Mouse (Mus musculus) WW6 (cell line): ENCODE results near the gene Vmn1r2.
"Not testable (repeated sequence)": the region's sequence is repeated elsewhere in the genome, so short reads cannot be mapped to it uniquely, and the experiment has no call there.

Experiments used
- DNase-seq: peaks from one replicate; pipeline ENCODE4 v3.0.0-alpha.2; 2013; ENCODE audit warnings: low read depth, low spot score

Vmn1r2 gene

DNA sequence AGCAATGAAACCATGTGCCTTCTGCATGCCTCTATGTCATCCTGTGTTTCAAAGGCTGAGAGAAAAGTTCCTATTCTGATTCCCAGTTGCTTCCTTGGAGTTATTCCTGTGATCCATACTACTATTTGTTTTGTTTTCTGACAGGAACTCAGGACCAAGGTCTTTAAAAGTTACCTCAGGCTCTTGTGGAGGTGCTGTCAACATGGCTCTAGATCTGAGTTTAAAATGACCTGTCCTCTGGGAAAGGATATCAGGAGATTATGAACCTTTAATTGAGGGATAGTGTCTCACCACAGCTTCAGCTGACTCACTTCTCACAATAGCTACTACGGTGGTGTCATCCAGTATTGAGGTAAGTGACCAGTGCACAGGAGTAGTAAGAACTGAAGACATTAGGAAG is at the start of gene Vmn1r2:
Gene Vmn1r2 (plus strand): TSS at position 301 of the 400 bp plus-strand sequence.
- not testable (repeated sequence) for DNase-seq

DNA sequence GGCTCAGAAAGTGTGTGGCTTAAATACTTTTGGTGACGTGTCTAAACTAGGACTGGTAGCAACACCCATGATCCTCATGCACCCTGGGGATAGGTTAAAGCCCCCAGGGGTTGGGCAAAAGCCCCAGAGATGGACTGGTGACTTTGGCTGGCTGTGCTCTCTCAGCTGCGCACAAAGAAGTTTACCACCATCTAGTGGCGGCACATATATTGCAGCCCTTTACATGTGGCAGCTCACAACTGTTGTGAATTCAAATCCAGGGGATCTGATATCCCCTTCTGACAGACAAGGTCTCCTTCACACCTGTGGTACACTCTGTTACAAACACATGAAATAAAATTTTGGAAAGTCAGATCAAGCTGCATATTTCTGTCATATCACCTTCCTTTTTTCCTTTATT is 19.2 kb upstream of the Vmn1r2 start:
- DNase-seq, result not testable (repeated sequence)

DNA sequence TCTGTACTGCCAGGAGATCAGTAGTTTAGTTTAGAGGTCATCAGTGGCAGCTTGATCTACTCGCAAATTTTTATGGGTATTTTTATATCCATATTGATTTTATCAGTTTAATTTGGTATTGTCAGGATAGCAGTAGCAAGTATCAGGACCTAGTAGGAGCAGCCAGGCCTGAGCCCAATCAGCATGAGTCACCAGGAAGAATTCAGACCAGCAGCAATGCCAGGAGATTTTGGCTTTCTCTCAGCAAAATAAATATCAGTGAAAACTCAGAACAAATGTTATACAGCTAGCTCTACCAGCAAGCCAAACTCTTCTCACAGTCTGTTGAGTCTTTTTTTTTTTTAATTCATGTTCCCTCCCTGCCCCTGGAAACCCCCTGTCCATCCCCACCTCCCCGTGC is 13.8 kb upstream of the Vmn1r2 start:
- not testable (repeated sequence) for DNase-seq

DNA sequence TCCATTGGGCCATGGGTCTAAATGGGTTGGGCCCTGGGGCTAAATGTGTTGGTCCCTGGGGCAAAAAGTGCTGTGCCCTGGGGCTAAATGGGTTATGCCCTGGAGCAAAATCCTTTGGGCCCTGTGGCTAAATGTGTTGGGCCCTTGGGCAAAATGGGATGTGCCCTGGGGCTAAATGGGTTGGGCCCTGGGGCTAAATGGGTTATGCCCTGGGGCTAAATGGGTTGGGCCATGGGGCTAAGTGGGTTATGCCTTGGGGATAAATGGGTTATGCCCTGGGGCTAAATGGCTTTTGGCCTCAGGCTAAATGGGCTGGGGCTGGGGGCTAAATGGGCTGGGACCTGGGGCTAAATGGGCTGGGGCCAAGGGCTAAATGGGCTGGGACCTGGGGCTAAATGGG is 2.7 kb upstream of the Vmn1r2 start:
- not testable (repeated sequence) for DNase-seq

DNA sequence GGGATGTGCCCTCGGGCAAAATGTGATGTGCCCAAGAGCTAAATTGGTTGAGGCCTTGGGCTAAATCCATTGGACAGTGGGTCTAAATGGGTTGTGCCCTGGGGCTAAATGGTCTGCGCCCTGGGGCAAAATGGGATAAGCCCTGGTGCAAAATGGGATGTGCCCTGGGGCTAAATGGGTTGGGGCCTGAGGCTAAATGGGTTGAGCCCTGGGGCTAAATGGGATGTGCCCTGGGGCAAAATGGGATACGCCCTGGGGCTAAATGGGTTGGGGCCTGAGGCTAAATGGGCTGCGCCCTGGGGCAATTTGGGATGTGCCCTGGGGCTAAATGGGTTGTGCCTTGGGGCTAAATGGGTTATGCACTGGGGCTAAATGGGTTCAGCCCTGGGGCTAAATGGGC is 2.1 kb upstream of the Vmn1r2 start:
- DNase-seq, result no peak

DNA sequence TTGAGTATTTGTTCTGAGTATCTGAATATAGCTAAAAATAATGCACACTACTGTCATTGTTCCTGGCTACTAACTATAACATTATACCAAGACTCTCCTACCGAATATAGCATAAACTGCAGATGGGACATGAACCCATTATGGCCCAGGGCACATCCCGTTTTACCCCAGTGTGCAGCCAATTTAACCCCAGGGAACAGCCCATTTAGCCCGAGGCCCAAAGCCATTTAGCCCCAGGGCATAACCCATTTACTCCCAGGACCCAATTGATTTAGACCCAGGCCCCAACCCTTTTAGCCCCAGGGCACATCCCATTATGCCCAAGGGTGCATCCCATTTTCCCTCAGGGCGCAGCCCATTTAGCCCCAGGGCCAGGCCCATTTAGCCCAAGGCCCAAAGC is 7.5 kb downstream of the Vmn1r2 start:
- DNase-seq, result not testable (repeated sequence)

DNA sequence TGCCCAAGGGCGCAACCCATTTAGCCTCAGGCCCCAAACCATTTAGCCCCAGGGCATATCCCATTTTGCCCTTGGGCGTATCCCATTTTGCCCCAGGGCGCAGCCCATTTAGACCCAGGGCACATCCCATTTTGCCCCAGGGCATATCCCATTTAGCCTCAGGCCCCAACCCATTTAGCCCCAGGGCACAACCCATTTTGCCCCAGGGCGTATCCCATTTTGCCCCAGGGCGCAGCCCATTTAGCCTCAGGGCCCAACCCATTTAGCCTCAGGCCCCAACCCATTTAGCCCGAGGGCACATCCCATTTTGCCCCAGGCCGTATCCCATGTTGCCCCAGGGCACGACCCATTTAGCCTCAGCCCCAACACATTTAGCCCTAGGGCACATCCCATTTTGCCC is 8.6 kb downstream of the Vmn1r2 start:
- not testable (repeated sequence) for DNase-seq

DNA sequence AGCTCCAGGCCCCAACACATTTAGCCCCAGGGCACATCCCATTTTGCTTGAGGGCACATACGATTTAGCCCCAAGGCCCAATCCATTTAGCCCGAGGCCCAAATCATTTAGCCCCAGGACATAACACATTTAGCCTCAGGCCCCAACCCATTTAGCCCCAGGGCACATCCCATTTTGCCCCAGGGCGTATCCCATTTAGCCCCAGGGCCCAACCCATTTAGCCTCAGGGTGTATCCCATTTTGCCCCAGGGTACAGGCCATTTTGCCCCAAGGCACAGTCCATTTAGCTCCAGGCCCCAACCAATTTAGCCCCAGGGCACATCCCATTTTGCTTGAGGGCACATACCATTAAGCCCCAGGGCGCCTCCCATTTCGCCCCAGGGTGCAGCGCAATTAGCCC is 9.1 kb downstream of the Vmn1r2 start:
- not testable (repeated sequence) for DNase-seq

DNA sequence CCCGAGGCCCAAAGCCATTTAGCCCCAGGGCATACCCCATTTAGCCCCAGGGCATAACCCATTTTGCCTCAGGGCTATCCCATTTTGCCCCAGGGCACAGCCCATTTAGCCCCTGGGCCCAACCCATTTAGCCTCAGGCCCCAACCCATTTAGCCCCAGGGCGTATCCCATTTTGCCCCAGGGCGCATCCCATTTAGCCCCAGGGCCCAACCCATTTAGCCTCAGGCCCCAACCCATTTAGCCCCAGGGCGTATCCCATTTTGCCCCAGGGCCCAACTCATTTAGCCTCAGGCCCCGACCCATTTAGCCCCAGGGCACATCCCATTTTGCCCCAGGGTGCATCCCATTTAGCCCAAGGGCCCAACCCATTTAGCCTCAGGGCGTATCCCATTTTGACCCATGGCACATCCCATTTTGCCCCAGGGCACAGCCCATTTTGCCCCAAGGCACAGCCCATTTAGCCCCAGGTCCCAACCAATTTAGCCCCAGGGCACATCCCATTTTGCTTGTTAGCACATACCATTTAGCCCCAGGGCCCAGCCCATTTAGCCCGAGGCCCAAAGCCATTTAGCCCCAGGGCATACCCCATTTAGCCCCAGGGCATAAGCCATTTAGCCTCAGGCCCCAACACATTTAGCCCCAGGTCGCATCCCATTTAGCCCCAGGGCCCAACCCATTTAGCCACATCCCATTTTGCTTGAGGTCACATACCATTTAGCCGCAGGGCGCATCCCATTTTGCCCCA is 9.8 kb downstream of the Vmn1r2 start:
- DNase-seq, result not testable (repeated sequence)

DNA sequence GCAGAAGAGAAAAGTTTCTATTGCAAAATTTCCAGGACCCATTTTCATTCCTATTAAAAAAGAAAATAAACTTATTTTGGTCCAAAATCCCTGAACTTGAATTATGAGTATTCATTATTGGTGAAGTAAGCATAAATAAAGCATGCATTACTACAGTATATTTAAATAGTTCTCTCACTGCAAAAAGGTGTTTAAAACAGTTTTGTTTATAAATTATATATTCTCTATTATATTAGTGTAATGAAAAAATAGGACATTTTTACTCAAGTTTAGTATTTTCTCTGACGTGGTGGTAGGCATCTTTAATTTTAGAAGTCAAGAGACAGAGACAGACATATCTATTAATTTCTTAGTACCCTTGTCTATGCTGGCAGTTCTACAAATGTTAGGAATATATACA is 18.1 kb downstream of the Vmn1r2 start, which contains the start of gene Vmn1r3:
Gene Vmn1r3 (minus strand): TSS at position 101 of the 400 bp plus-strand sequence.
- DNase-seq, result not testable (repeated sequence)

DNA sequence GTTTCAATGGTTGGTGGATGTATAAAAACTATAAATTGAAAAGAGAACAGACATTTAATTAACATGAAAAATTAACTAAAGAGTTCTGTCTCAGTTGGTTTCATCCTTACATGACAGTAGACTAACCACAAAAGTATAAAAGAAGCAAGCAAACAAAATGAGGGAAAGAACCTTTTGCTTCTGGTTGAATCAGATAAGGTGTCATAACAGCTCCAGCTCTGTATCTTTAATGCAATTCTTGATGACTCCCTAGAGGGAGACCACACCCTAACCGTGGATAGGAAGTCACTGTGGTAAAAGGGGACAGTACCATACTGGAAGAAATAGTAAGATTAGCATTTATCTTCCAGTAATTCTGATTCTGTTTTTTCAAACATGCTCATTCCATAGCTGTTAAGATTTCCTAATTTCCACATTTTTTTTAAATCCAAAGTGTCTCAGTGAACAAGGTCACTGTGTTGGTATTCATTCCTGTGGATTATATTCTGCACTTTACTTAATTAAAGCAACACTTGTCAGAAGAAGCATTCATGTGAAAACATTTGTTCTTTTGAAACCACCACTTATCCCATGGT is 42.6 kb downstream of the Vmn1r2 start:
- not testable (repeated sequence) for DNase-seq

DNA sequence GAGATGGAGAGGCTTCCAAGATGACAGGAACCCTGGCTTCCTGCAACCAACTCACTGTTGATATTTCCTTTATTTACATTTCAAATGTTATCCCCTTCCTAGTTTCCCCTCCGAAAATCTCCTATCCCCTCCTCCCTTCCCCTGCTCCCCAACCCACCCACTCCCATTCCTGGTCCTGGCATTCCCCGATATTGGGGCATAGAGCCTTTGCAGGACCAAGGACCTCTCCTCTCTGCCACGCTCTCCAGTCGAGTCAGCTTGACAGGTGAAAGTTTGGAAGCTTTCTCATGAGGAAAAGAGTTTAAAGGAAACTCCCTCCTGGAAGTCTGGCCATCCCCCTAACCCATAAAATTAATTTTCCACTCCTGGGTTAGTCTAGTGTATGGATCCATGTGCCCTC is 46.2 kb downstream of the Vmn1r2 start:
- DNase-seq, result not testable (repeated sequence)

DNA sequence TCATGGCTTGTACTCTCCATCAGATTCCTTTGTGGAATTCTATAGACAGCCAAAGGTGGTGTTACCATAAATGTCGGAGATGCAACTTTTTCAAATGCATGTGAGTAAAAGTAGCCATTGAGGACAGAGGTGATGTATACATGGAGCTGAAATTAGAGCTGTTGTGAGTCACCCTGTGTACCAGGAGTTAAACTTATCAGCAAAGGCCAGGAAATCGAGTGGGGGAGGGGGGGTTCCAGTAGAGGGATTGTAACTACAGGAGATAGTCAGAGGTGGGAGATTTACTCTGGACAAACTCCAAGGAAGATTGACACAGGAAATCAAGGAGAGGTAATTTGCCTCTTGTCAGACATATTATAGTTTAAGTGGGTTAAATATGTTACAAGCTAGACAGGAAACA is 49.3 kb downstream of the Vmn1r2 start:
- DNase-seq, result not testable (repeated sequence)
